Mouse (Mus musculus) ovary, postnatal 14 days (tissue): ENCODE measurements around the gene Vps52.
A peak's percentile ranks its signal among the peaks of the same experiment; 100 is the strongest.
"Not testable (repeated sequence)": the region's sequence is repeated elsewhere in the genome, so short reads cannot be mapped to it uniquely, and the experiment has no call there.

ENCODE experiments used
- DNase-seq: peaks from one replicate; pipeline ENCODE4 v3.0.0; 2022; ENCODE audit warnings: low spot score

The Vps52 gene

GRCm38 (mm10) chr17:33968489-33968888 lies 12.9 kb downstream of the Vps52 start:
- DNase-seq: peak; percentile 63

- no peak for DNase-seq
Observed at GRCm38 (mm10) chr17:33968927-33969326, 13.3 kb downstream of the Vps52 start.

- DNase-seq: no peak
Observed at GRCm38 (mm10) chr17:33969394-33969793, 13.8 kb downstream of the Vps52 start.

- DNase-seq: no peak
Observed at GRCm38 (mm10) chr17:33972691-33973090, 17.1 kb downstream of the Vps52 start.

- no peak for DNase-seq
Observed at GRCm38 (mm10) chr17:33973572-33973971, 18.0 kb downstream of the Vps52 start.

- no peak for DNase-seq
Observed at GRCm38 (mm10) chr17:33977861-33978557, 22.4 kb downstream of the Vps52 start.

GRCm38 (mm10) chr17:33978631-33979031 lies 23.0 kb downstream of the Vps52 start:
- no peak for DNase-seq

- DNase-seq: no peak
Observed at GRCm38 (mm10) chr17:33979512-33980050, 24.0 kb downstream of the Vps52 start.

- DNase-seq: no peak
Observed at GRCm38 (mm10) chr17:33980181-33981035, 24.8 kb downstream of the Vps52 start.

GRCm38 (mm10) chr17:33981192-33981909 lies 25.7 kb downstream of the Vps52 start:
- peak; percentile 52 for DNase-seq

GRCm38 (mm10) chr17:33982136-33982535 lies 26.5 kb downstream of the Vps52 start:
- DNase-seq: peak; percentile 46

- peak; percentile 38 for DNase-seq
Observed at GRCm38 (mm10) chr17:33991788-33992664, 36.4 kb downstream of the Vps52 start.

- no peak for DNase-seq
Observed at GRCm38 (mm10) chr17:33994959-33995358, 39.3 kb downstream of the Vps52 start.

- no peak for DNase-seq
Observed at GRCm38 (mm10) chr17:33995651-33996050, 40.0 kb downstream of the Vps52 start.

GRCm38 (mm10) chr17:33997025-33997424 lies 41.4 kb downstream of the Vps52 start:
- DNase-seq: not testable (repeated sequence)

- not testable (repeated sequence) for DNase-seq
Observed at GRCm38 (mm10) chr17:33998697-33999096, 43.1 kb downstream of the Vps52 start.

- no peak for DNase-seq
Observed at GRCm38 (mm10) chr17:33999341-34000149, 43.9 kb downstream of the Vps52 start.

GRCm38 (mm10) chr17:34000150-34000537 lies 44.5 kb downstream of the Vps52 start, which contains the start of gene H2-K1:
Gene H2-K1 (minus strand): TSS chr17:34000347.
- peak; percentile 86 for DNase-seq

GRCm38 (mm10) chr17:34000796-34001195 lies 45.2 kb downstream of the Vps52 start:
- DNase-seq: not testable (repeated sequence)

- no peak for DNase-seq
Observed at GRCm38 (mm10) chr17:34003426-34003825, 47.8 kb downstream of the Vps52 start.
